23 mouse cellular contexts compared by ENCODE assay signal in the genomic region with DNA sequence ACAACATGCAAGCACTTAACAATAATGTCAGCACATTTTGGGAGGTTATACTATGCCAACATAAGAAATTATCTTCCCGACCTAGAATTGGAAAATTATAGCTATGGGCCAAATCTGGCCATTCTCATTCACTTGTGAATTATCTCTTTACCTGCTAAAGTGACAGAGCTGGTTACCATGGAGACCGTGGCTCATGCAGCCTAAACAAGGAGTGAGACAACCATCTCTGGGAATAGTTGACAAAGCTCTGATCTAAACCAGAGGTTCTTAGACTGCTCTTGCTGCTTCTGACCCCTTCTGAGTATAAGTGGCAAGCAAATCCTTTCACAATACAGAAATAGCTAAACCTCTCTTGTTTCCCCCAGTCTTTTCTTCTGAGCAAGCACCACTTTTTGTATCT.
DNase-seq lines count a peak whose midpoint lies in the region; ATAC-seq lines count a peak whose summit lies in the region.
"Had no signal": no experiment of that assay in that cellular context is flagged by ENCODE, and none has a peak within 500 bp of the region (broad histone marks: within the 10 kb centered on the region; RNA-seq: fewer than 3 reads in every experiment).

No protein-coding gene starts in this region.

- ATAC-seq in forebrain, embryonic 14.5 days: no peak
- no peak for ATAC-seq in forebrain, embryonic 12.5 days (ENCODE audit: low FRiP score)
- ATAC-seq in midbrain, embryonic 14.5 days (ENCODE audit: low FRiP score, low TSS enrichment): no peak
- ATAC-seq: intestine, postnatal 0 days had no signal

- no peak overlapping the region for H3K9ac ChIP-seq in forebrain, embryonic 14.5 days (ENCODE audit: low read length)
- no peak overlapping the region for H3K9ac ChIP-seq in forebrain, embryonic 12.5 days
- no peak overlapping the region for H3K9ac ChIP-seq in midbrain, embryonic 14.5 days (replicated peaks; ENCODE audit: low read length)
- H3K9ac ChIP-seq: kidney, embryonic 15.5 days; liver, embryonic 13.5 days; neural tube, embryonic 15.5 days; stomach, embryonic 15.5 days had no signal

- intact Hi-C loops in left cerebral cortex, postnatal 25 days (cut with DNase I): no loop called here
- intact Hi-C loops in left cerebral cortex, postnatal 10 days (cut with DNase I): no loop called here

- H3K4me3 ChIP-seq in forebrain, embryonic 14.5 days (ENCODE audit: low read depth, low read length): no peak overlapping the region
- no peak overlapping the region for H3K4me3 ChIP-seq in forebrain, embryonic 12.5 days (replicated peaks)
- no peak overlapping the region for H3K4me3 ChIP-seq in midbrain, embryonic 14.5 days (replicated peaks; ENCODE audit: low read depth, low read length)
- no peak overlapping the region for H3K4me3 ChIP-seq in heart, embryonic 10.5 days
- H3K4me3 ChIP-seq: kidney, embryonic 15.5 days; liver, embryonic 13.5 days; neural tube, embryonic 15.5 days; stomach, embryonic 15.5 days had no signal

- no peaks in the 10 kb centered on the region for H3K4me1 ChIP-seq in forebrain, embryonic 14.5 days (ENCODE audit: control insufficient read depth, insufficient read depth, low read length)
- H3K4me1 ChIP-seq in forebrain, embryonic 12.5 days: peaks cover 7% of the 10 kb centered on the region
- peaks cover 4% of the 10 kb centered on the region; the same call in 1 of the 2 replicates for H3K4me1 ChIP-seq in midbrain, embryonic 14.5 days (ENCODE audit: control insufficient read depth, insufficient read depth, low read length)
- no peaks in the 10 kb centered on the region for H3K4me1 ChIP-seq in heart, embryonic 10.5 days
- H3K4me1 ChIP-seq: kidney, embryonic 15.5 days; liver, embryonic 13.5 days; neural tube, embryonic 15.5 days; stomach, embryonic 15.5 days had no signal

- H3K9me3 ChIP-seq in forebrain, embryonic 14.5 days (replicated peaks; ENCODE audit: control insufficient read depth, low read length): no peaks in the 10 kb centered on the region
- no peaks in the 10 kb centered on the region for H3K9me3 ChIP-seq in forebrain, embryonic 12.5 days
- no peaks in the 10 kb centered on the region for H3K9me3 ChIP-seq in midbrain, embryonic 14.5 days (ENCODE audit: control insufficient read depth, low read length)
- H3K9me3 ChIP-seq in heart, embryonic 10.5 days: no peaks in the 10 kb centered on the region
- H3K9me3 ChIP-seq: kidney, embryonic 15.5 days; liver, embryonic 13.5 days; neural tube, embryonic 15.5 days; stomach, embryonic 15.5 days had no signal

- H3K4me2 ChIP-seq in forebrain, embryonic 14.5 days (ENCODE audit: low read length): no peak overlapping the region
- H3K4me2 ChIP-seq in forebrain, embryonic 12.5 days: no peak overlapping the region
- no peak overlapping the region for H3K4me2 ChIP-seq in midbrain, embryonic 14.5 days (ENCODE audit: low read length)
- H3K4me2 ChIP-seq: kidney, embryonic 15.5 days; liver, embryonic 13.5 days; neural tube, embryonic 15.5 days; stomach, embryonic 15.5 days had no signal

- H3K27me3 ChIP-seq in forebrain, embryonic 14.5 days (replicated peaks; ENCODE audit: control insufficient read depth, insufficient read depth, low read length): no peaks in the 10 kb centered on the region
- H3K27me3 ChIP-seq in forebrain, embryonic 12.5 days: no peaks in the 10 kb centered on the region
- no peaks in the 10 kb centered on the region for H3K27me3 ChIP-seq in midbrain, embryonic 14.5 days (ENCODE audit: control insufficient read depth, insufficient read depth, low read length)
- H3K27me3 ChIP-seq in heart, embryonic 10.5 days (ENCODE audit: insufficient read depth, poor library complexity, severe bottlenecking): no peaks in the 10 kb centered on the region
- H3K27me3 ChIP-seq: kidney, embryonic 15.5 days; liver, embryonic 13.5 days; neural tube, embryonic 15.5 days; stomach, embryonic 15.5 days had no signal

- no peak overlapping the region for H3K27ac ChIP-seq in forebrain, embryonic 14.5 days (ENCODE audit: low read depth, low read length)
- no peak overlapping the region for H3K27ac ChIP-seq in forebrain, embryonic 12.5 days
- H3K27ac ChIP-seq in midbrain, embryonic 14.5 days (replicated peaks; ENCODE audit: low read depth, low read length): no peak overlapping the region; the same call in 1 of the 2 replicates
- H3K27ac ChIP-seq in heart, embryonic 10.5 days: no peak overlapping the region
- H3K27ac ChIP-seq: kidney, embryonic 15.5 days; liver, embryonic 13.5 days; neural tube, embryonic 15.5 days; stomach, embryonic 15.5 days had no signal

- no peaks in the 10 kb centered on the region for H3K36me3 ChIP-seq in forebrain, embryonic 14.5 days (ENCODE audit: control insufficient read depth, insufficient read depth, low read length)
- H3K36me3 ChIP-seq in forebrain, embryonic 12.5 days (replicated peaks): no peaks in the 10 kb centered on the region
- H3K36me3 ChIP-seq in midbrain, embryonic 14.5 days (ENCODE audit: control insufficient read depth, insufficient read depth, low read length): no peaks in the 10 kb centered on the region
- no peaks in the 10 kb centered on the region for H3K36me3 ChIP-seq in heart, embryonic 10.5 days
- H3K36me3 ChIP-seq: kidney, embryonic 15.5 days; liver, embryonic 13.5 days; neural tube, embryonic 15.5 days; stomach, embryonic 15.5 days had no signal

- DNase-seq in forebrain, embryonic 14.5 days (ENCODE audit: low spot score): peak; percentile 63
- DNase-seq in left cerebral cortex, postnatal 25 days (ENCODE audit: low spot score in 2 of 2): peak; percentile 36 to 38
- no peak for DNase-seq in left cerebral cortex, postnatal 10 days (ENCODE audit: extremely low spot score in 1 of 2, low spot score in 2 of 2)
- peak; percentile 14 for DNase-seq in MN1 (ENCODE audit: low spot score)
- DNase-seq in midbrain, embryonic 14.5 days: peak; percentile 77
- DNase-seq in heart, adult 8-10 months (ENCODE audit: low spot score): no peak
- no peak for DNase-seq in heart, embryonic 10.5 days (ENCODE audit: low spot score)
- DNase-seq: adrenal gland, postnatal 14 days; cerebellum, adult 9-10 months; gastrocnemius, postnatal 14 days; heart, adult 11 months; kidney, postnatal 36 days; layer of hippocampus, postnatal 36 days; liver, embryonic 13.5 days; lung, adult 2 months; lung, postnatal 14 days; right cerebral cortex, postnatal 14 days; thymus, adult 2 months had no signal

- 85% methylated on average over 2 of the region's 2 CpGs for WGBS in forebrain, embryonic 14.5 days
- 75% methylated on average over 2 of the region's 2 CpGs for WGBS in forebrain, embryonic 12.5 days
- 67% methylated on average over 2 of the region's 2 CpGs for WGBS in midbrain, embryonic 14.5 days
- WGBS in heart, embryonic 10.5 days: 75% methylated on average over 2 of the region's 2 CpGs

Comparison
In these comparisons a context has a peak if more than half of its experiments do, and no peak if none do; other contexts are left out.
1. DNase-seq: peak in forebrain, embryonic 14.5 days (single experiment), left cerebral cortex, postnatal 25 days (2 of 2), MN1 (single experiment) and midbrain, embryonic 14.5 days (single experiment); none in left cerebral cortex, postnatal 10 days (0 of 2), heart, adult 8-10 months (single experiment) and heart, embryonic 10.5 days (single experiment).